Mouse (Mus musculus) adrenal gland, postnatal 36 days (tissue): ENCODE results near the gene Rin3. TPM values are rescaled to one million over a fixed set of nuclear protein-coding genes. Genes with fewer than 3 reads are reported as not detected.
A peak's percentile ranks its signal among the peaks of the same experiment; 100 is the strongest.

Source experiments
- DNase-seq, 2 experiments: peaks; one replicate each; pipeline ENCODE4 v3.0.0; 2021; ENCODE audit warnings: mixed read lengths in 1 of 2
- total RNA-seq, 2 experiments: library from RNA; stranded (reverse); gene quantifications; 2 replicates each; pipeline ENCODE4 v1.2.3; 2021

Gene Rin3
- total RNA-seq, 2 experiments from 2014 or later: 8.6 to 15.8 TPM

DNA sequence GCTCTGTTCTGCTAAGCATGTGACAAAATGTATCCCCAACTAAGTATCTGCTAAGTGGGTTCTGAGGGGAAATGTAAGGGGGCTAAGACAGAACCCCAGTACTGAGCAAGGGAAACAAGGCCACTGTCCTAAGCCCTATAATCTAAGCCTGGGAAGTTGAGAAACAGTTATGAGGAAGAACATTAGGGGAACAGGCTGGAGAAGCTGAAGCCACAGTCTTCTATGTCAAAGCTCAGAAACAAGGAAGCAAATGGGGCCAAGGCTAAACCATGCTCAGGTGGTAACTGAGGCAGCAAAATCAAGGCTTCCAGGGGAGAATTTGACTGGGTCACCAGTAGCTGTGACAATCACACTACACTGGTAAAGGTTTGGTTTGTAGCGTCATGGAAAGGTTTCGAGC lies 50.3 kb downstream of the Rin3 start:
- no peak for DNase-seq

DNA sequence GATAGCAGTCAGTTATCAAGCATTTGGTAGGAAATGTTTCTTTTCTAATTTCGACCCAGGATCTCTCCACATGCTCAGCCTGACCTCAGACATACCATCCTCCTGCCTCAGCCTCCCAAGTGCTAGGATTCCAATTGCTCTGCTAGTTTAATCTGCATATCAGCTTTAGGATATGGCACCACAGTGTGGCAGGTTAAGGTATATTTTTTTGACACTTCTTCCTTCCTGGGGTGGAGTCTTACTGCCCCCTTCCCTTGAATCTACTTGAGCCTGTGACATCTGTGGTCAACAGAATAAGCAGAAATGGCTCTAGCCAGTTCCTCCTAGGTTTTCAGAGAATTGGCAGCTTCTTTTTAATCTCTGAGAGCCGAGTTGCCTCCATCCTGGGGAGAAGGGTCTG lies 56.2 kb downstream of the Rin3 start:
- no peak for DNase-seq

DNA sequence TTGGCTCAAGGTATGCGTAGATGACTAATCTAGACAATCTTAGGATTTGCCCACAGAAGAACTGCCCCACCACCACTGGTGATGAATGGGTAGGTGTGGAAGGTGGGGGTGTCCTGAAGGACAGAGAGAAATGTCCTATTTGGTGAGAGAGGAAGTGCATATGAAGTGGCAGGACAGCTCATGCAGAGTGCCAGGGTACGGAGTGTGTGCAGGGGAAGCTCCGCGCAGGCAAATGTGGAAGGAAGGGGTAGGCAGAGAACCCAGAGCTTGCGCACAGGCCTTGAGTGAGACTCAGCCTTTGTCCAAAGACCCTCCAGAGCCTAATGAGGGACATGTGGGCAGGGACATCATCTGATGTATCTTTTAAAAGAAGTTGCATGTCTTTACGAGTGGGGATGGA lies 57.6 kb downstream of the Rin3 start:
- no peak for DNase-seq

DNA sequence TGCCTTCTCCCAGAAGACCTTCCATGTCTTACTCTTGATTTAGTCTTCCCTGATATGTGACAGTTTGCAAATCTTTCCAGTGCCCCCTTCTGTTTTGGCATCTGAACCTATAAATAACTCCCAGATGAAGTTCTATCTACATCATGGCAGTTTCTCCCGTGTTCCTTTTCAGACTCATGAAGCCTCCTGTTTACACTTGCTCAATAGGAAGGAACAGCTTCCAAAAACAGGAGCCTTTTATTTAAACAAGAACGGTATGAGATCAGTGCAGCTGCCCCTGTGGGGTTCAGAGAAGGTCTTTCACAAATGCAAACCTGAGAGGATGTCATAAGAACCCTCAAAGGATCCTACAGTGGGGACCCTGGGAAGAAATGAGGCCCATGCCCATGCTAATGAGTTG lies 59.3 kb downstream of the Rin3 start:
- DNase-seq: no peak

DNA sequence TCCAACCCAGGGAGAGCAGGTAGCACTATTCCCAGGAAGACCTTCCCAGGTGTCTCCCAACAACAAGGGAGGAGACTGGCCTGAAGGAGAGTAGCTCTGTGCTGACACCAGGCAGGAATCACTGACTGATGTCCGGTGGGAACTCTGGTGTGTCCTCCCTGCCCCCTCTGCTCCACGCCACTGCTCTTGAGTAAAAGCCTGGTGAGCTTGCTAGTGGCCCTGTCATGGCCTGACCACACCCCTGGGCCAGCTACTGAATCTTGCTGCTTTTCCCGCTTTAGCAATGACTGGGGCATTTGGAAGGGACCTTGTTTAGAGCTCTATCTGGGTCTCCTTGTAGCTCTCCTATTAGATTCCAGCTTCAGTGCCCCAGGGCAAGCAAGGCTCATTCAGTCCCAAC lies 59.8 kb downstream of the Rin3 start:
- no peak for DNase-seq

DNA sequence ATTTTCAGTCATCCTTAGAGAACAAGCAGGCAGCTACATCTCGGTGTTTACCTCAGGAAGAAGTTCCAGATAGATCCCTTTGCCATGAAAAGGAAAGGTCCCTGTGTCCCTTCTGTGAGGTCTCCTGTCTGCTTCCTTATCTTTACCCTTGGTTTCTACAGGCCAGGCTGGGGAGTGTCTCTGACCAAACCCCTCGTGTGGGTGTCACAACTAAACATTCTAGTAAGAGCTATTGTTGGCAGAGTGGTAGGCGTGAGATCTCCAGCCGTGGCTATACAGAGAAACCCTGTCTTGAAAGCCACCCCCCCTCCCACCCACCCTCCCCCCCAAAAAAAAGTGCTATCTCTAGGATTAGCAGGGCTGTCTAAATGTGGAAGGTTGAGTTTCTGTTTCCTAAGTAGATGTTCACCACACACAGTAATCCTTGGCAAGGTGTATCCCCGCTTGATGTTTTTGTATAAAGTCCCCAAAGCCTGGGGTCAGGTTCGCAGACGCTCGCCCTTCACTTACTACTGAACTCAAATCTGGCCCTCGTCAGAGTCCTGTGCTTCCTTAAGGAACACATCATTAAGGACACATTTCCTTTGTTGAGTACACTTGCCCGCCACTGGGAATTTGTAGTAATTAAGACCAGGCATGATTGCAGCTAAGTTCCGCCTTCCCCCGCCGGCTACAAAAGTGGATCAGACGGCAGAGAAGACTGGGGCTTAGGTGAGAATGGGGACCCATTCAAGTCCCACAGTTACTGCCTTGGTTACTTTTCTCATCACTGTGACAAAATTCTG lies 62.4 kb downstream of the Rin3 start:
- no peak for DNase-seq

DNA sequence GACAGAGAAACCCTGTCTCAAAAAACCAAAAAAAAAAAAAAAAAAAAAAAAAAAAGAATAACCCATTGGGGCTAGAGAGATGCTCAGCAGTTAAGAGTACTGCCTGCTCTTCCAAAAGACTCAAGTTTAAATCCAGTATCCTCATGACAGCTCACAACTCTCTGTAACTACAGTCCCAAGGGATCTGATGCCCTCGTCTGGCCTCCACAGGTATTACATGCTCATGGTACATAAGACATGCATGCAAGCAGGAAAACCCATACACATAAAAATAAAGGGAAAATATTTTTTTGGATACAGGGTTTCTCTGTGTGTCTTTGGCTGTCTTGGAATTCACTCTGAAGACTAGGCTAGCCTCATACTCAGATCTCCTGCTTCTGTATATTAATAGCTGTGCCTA lies 63.7 kb downstream of the Rin3 start:
- DNase-seq: peak; percentile 48 to 61

DNA sequence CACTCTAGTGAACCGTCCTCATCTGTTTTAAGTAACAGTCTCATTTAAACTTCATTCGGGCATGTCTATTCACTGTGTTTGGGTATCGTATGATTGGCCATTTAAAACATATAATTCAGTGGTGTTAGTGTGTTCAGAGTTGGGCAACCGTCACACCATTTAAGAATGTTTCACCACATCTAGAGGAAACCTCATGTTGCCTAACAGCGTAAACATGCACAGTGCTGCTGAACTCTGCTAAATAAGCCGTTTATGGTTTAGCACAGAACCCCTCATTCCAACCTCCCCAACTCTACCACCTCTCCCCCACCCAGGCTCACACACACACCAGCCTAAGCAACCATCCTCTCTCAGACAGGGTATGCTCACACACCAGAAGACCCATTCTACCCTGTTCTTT lies 65.6 kb downstream of the Rin3 start:
- no peak for DNase-seq

DNA sequence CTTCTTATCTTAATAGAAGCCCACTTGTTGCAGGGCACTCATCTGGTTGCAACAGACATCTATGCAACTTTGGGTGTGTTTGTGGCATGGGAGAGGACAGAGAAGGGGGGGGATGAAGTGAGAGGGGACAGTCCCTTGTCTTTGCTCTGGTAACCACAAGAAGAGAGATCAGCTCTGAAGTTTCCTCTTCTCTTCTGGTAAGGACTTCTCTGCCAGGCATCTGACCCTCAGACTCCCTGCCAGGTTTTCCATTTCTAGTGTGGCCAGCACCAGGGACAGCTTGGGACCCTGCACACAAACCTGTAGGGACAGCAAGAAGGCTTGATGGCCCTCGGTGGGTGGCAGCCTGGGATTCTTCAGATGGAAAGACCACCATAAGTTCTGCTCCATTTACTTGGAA lies 68.1 kb downstream of the Rin3 start:
- DNase-seq: no peak

DNA sequence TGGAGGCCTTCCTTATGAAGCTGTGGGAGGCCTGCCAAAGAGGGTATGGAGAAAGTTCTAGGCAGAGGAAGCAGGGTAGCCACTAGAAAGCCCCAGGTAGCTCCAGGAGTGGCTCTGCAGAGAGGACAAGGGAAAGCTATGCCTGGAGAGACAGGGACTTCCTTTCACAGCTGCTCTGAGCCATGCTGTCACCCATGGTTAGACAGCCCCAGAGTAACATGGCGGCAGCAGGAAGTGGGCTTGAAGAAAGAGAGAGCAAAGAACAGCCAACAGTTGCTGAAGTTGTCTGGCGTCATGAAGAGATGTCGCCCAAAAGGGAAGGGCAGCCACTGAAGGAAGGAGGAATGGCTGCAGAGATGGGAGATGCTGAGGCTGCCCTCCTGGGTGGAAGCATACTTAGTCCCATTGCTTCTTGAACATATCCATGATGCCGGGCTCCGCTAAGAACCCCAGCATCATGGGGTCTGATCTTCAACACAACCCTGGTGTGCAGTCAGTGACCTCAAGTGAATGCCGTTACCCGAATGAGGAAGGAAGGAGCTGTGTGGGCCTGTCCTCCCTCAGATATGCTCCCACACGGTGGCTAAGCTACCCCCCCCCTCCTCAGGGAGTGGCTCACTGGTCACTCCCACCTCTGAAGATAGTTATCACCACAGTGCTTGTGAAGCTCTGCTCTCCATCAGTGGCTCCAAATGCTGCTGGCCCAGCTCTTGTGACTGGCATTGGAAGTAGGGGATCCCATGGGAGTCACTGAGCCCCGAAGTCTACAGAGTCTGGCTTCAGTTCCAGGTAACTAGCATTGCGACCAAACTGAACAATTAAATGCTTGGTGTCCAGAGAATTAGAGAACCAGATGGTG lies 71.5 kb downstream of the Rin3 start:
- DNase-seq: no peak

DNA sequence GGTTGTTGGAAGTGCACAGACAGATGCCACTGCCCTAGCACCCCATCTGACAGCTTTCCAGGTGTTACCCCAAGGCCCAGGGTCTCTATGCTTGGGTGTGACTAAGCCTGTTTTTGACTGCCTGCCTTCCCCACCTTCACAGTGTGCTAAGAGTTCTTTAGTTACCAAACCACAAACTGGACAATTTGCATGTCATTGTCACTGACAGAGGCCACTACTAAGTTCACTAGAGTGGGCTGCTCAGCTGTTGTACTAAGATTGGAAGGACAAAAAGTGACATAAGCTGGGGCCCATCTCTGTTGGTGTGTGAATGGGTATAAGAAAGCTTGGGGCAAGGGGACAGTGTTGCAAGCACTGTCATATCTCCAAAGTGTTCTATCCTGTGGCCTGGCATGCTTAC lies 72.9 kb downstream of the Rin3 start:
- no peak for DNase-seq

DNA sequence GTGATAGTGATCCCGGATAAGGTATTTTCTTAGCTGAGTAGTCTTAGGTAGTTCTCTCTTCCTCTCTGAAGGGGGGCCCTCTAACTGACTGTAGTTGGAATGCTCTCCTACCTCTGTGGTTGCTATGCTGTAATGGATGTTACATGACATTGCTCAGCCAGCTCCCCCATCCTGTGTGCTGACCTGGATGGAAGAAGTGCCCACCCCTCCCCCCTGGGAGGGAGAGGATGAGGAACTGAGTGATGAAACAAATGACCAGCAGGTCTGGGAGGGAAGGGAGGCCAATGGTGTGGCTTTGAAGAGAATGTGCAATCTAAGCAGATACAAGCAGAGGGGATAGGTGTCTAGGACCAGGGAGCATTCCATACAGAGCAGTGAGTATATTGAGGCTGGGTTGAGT lies 73.9 kb downstream of the Rin3 start:
- no peak for DNase-seq

DNA sequence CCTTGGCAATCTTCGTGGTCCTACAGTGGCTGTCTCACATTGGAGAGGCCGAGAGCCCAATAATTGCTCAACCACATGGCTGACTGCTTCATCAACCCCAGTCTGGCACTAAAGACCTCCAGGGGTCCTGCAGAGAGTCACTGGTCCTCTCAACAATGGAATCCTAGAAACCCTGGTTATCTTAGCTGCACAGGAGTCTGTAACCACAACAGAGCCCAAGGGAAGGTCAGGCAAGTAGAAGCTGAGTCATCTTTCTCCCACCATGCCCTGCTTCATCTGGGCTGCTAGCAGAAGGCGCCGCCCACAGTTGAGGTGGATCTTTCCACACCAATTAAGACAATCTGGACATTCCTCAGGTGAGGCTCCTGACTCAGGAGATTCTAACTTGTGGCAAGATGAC lies 76.5 kb downstream of the Rin3 start:
- DNase-seq: no peak

DNA sequence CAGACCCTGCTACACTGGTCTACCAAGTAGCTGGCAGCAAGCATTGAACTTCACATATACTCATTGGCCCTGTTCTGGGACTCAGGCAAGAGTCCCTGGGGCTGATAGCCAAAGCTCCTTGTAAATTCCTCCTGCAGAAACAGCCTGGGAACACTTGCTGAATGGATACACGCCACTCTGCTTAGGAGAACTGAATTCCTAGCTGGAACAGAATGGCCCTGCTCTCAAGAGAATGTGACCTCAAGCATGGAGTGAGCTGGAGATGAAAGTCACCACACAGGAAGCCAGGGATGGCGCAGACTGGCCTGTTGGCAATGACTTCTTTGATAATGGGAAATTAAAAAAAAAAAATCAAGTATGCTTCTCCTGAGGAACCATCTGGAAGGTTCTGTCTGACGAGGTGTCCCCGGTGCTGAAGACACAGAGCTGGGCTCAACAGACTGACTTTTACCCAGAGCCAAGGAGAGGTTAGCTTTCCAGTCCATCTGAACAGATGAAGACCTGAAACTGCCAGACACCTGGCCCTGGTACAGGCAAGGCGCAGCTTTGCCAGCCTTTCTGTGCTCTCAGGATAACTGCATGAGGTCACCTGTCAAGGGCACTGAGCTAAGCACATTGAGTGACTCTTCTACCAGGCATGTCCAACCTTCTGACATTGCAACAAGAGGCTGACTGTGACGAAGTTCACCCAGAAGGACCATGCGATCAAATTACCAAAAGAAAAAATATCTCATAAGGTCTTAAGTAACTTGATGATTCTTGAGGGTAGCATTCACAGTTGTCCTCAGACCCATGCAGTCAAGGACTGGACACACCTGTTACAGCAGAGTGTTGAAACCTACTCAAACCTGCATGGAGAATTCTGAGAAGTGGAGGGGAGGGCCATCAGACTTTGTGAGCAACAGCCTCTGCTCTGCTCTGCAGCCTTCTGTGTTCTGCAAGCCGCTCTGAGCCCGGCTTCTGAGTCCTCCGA lies 78.6 kb downstream of the Rin3 start:
- DNase-seq: no peak

DNA sequence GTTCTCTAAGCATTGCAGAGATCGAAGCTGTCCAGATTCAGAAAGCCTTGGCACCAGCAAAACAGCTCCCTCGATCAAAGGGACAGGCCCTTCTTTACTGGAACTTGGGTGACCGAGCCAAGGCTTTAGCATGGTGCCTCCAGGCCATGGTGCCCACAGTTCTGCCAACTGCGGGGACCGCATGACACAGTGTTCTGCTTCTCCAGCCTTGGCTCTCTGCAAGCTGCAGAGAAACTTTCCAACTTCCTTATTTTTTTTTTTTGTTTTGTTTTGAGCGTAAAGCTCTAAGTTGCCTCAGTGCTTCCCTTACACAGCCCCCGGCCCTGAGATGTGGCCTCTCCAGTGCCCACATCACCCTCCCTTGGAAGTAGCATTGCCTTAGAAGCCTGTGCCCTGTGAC lies 82.2 kb downstream of the Rin3 start:
- no peak for DNase-seq

DNA sequence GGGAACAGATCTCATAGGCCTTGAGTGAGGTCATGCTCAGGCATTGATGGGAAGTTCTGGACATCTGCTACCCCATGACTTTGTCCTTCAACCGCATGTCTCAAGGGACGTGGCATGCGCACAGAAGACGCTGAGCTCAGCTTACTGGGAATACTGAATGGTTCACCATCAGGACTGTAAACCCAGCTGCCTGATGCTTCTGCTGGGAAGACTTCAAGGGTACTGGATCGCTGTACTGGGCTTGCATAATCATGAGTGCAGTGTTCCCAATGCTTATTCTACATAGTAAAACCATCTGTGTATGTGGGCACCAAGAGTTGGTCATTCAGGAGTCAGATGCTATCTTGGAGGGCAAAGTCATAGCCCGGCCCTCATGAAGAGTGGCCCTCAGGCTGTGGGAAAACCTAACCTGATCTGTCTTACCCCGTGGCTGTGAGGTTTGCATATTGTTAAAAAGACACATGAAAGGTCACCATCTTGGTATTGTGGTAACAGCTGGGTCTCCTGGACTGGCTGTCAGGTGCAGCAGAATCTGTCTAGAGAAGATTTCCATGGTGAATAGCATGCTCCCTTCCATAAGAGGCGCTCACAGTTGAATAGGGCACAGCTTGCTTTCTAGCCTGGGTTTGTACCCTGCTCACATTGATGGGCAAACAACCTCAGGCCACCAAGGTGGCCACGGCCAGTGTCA lies 83.4 kb downstream of the Rin3 start:
- DNase-seq: no peak

DNA sequence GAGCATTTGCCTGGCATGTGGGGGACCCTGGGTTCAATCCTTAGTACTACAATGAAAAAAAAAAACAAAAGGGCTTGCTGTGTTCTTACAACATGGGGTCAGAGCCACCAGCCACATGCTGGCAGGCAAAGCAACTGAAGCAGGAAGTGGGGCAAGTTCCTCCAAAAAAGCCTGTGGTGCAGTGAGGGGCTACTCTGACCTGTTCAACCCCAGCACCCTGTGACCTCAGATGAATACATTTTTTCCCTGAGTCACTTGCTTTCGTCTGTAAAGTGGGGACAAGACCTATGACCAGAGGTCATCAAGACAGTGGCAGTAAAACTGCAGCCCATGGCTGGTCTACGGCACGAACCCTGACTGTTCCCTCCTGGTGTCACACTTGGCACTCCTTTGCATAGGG lies 84.2 kb downstream of the Rin3 start:
- no peak for DNase-seq

DNA sequence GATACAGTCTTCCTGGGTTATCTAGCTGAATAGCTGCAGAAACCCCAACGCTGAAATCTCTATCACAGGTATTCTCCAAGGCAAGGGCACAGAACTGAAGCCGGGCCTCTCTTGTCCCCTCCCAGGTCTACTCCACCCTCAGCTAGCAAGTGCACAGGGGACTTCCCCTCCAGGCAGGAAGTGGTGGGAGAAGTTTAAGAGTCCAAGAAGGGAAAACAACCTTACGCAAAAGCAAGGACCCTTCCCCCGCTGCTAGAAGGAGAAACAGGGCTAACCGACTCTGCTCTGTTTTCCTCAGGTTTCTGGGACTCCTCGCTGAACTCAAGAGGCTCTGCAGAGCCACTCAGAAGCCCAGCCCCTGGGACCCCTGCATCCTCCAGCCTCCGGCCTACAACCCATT lies 85.2 kb downstream of the Rin3 start:
- DNase-seq: no peak

DNA sequence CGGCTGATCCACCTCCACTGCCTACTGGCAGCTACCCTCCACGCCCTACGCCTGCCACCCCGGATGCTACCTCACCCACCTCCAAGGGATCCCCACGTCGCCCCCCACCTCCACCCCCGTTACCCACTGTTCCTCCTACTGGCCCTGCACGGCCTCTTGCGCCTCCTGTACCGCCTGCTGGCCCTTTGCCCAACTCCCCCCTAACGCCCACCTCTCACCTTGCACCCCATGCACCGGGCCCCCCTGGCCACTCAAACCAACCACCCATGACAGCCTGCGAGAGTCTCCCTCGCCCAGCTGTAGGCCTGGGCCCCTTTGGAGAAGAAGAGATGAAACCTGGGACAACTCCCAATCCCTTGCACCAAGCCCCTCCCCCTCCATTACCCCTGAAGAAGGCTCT lies 85.7 kb downstream of the Rin3 start:
- DNase-seq: no peak

DNA sequence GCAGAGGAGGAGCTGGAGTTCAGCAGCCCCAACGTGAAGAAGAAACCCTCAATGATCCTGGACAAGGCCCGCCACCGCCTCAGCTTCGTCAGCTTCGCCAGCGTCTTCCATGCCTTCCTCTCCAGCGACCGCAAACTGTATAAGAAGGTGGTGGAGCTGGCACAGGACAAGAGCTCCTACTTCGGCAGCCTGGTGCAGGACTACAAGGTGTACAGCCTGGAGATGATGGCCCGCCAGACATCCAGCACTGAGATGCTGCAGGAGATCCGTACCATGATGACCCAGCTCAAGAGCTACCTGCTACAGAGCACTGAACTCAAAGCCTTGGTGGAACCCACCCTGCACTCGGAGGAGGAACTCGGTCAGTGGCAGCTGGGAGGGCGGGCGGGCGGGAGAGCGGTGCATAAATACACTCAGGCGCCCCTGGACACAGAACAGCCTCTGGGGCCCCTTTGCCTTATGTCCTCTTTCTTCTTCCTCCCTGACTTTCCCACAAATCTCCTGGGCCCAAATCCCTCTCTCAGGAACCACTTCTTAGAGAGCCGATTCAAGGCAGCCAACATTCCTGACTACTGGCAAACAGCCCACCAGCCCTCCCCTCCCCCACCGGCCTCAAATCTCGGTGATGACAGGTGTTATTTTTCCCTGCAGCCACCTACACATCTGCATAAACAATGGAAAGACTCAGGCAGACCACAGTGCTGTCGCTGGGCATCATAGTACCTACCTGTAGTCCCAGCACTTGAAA lies 86.8 kb downstream of the Rin3 start:
- no peak for DNase-seq

DNA sequence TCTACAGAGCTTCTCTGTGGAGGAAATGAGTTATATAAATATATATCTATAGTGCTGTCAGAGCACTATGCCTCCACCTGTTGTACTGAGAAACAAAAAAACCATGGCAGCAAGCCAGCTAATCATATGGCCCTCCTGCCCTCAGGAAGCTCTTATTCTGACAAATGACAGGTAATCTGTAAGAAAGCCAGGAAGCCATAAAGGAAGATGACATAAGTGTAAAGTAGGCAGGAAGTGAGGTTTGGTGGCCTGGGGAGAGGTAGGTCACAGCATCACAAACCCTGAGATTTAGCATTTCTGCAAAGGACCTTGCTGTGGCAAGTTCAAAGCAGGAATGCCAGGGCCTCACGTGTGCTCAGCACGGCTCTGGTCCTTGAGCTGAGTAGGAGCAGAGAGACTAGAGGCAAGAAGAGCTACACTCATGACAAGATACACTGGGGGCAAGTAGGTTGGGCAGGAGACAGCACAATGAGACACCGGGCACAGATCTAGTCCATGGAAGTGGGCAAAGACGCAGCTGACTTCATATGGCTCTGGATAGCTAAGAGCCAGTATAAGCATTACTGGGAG lies 88.2 kb downstream of the Rin3 start:
- peak in 1 of 2 experiments; percentile 24 for DNase-seq
